Mouse (Mus musculus) spleen, adult 2 months (tissue): ENCODE data around the gene Olfr680-ps1.

Source experiments
- CTCF ChIP-seq: fragments of 200-500 bp; IDR thresholded peaks from 2 replicates; pipeline ENCODE4 v1.5.1; 2011; ENCODE audit warnings: mild to moderate bottlenecking, inconsistent platforms; ENCODE audit not compliant: insufficient read depth, insufficient read length, insufficient replicate concordance; ENCODE audit errors: extremely low read depth
- POLR2A ChIP-seq: fragments of 200-500 bp; IDR thresholded peaks from 2 replicates; pipeline ENCODE4 v1.6.1; 2011; ENCODE audit warnings: low read depth, low read length, inconsistent platforms

DNA sequence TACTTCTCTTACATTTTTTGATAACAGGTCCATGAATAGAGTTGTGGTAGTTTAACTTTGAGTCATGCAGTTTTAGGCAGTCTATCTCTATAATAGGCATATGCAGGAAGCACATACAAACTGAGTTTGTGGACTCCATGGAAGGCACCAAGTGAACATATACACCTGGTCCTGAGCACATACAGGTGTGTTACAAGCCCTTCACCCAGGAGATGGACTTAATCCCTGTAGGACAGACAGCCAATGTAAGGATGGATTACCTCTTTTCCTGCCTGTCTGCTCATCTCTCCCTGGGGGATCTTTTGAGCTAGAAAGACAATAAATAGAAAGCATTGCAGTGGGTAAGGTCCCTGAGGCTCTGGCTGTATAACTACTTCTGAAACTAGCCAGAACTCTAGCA is 23.9 kb upstream of the Olfr680-ps1 start, which contains the start of gene Olfr681:
- TF ChIP-seq CTCF: no peak
- TF ChIP-seq POLR2A: no peak
